Mouse (Mus musculus): ENCODE data around the gene Ncapg.

DNA sequence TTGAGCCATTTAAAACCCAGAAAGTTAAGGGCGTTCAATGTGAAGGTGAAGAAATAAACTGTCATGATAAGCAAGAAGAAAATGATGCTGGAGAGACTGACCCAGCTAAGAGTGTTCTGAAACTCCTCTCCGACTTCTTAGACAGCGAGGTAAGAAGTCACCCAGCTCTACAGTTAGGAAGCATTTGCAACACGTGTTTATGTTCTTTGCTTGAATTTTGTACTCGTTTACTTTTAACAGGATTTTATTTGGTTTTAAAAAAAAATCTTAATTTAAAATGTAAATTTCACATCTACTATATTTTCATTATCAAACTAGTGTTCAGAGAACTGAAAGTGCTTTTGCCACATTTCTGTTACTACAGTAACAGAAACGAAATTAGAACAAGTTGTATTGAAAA lies 22.0 kb downstream of the Ncapg start:
- TF ChIP-seq CTCF (IDR thresholded peaks at IDR 0.05) (no peak), POLR2A (IDR thresholded peaks at IDR 0.05; ENCODE audit: insufficient read depth, low read depth, low read length) (no peak), EP300 (IDR thresholded peaks at IDR 0.05; ENCODE audit: insufficient read depth, low read depth, low read length) (no peak)
